Comparison of ENCODE assay signal across 8 mouse cellular contexts in genomic region chr8:84845355-84846093, GRCm38 (mm10). TPM values are rescaled to one million over a fixed set of nuclear protein-coding genes. Genes with fewer than 3 reads are reported as not detected.
A peak's percentile ranks its signal among the peaks of the same experiment; 100 is the strongest.
DNase-seq lines count a peak whose midpoint lies in the region; ATAC-seq and TF ChIP-seq lines count a peak whose summit lies in the region.

No protein-coding gene starts in this region.

- no peak for ATAC-seq in limb, embryonic 11.5 days (ENCODE audit: insufficient number of reproducible peaks, low FRiP score, low TSS enrichment, low read depth)
- no peak for ATAC-seq in midbrain, embryonic 14.5 days (ENCODE audit: low FRiP score, low TSS enrichment)

- 19% methylated on average over 12 of the region's 12 CpGs for WGBS in limb, embryonic 11.5 days
- 16% methylated on average over 12 of the region's 12 CpGs for WGBS in midbrain, embryonic 14.5 days

- DNase-seq in adrenal gland, adult (ENCODE audit: inconsistent age in 2 of 2, low spot score in 1 of 2): peak; percentile 57 to 74
- no peak for DNase-seq in adrenal gland, postnatal 4 days (ENCODE audit: low spot score in 2 of 2)
- DNase-seq in 3134 (ENCODE audit: extremely low read depth, insufficient read length, low spot score): peak; percentile 21
- peak; percentile 32 to 54 for DNase-seq in heart, postnatal 14 days
- DNase-seq in limb, embryonic 11.5 days (ENCODE audit: low spot score): peak; percentile 53
- peak; percentile 64 for DNase-seq in midbrain, embryonic 14.5 days
- no peak for DNase-seq in layer of hippocampus, adult 18-20 months (ENCODE audit: low spot score in 2 of 2)

- H3K4me3 ChIP-seq in cortical plate, adult 2 months (ENCODE audit: insufficient read depth, low read length): peak overlapping the region; percentile 86
- peak overlapping the region; percentile 99 for H3K4me3 ChIP-seq in limb, embryonic 11.5 days (ENCODE audit: low read depth, low read length)
- peak overlapping the region; percentile 97 for H3K4me3 ChIP-seq in midbrain, embryonic 14.5 days (replicated peaks; ENCODE audit: low read depth, low read length)

- peaks cover 37% of the 10 kb centered on the region for H3K36me3 ChIP-seq in limb, embryonic 11.5 days (ENCODE audit: control insufficient read depth, insufficient read depth, low read length)
- H3K36me3 ChIP-seq in midbrain, embryonic 14.5 days (ENCODE audit: control insufficient read depth, insufficient read depth, low read length): peaks cover 42% of the 10 kb centered on the region

- peak overlapping the region; percentile 98 for H3K9ac ChIP-seq in limb, embryonic 11.5 days (ENCODE audit: low read length)
- H3K9ac ChIP-seq in midbrain, embryonic 14.5 days (replicated peaks; ENCODE audit: low read length): peak overlapping the region; percentile 95

- no peaks in the 10 kb centered on the region for H3K9me3 ChIP-seq in limb, embryonic 11.5 days (ENCODE audit: control insufficient read depth, low read length)
- H3K9me3 ChIP-seq in midbrain, embryonic 14.5 days (ENCODE audit: control insufficient read depth, low read length): no peaks in the 10 kb centered on the region

- peak overlapping the region; percentile 75 for H3K4me2 ChIP-seq in limb, embryonic 11.5 days (ENCODE audit: low read depth, severe bottlenecking)
- H3K4me2 ChIP-seq in midbrain, embryonic 14.5 days (ENCODE audit: low read length): peak overlapping the region; percentile 89

- H3K4me1 ChIP-seq in cortical plate, adult 2 months (ENCODE audit: control insufficient read depth, insufficient read depth, low read length): no peaks in the 10 kb centered on the region
- H3K4me1 ChIP-seq in limb, embryonic 11.5 days (ENCODE audit: control insufficient read depth, insufficient read depth, low read length): peaks cover 15% of the 10 kb centered on the region
- H3K4me1 ChIP-seq in midbrain, embryonic 14.5 days (ENCODE audit: control insufficient read depth, insufficient read depth, low read length): peaks cover 22% of the 10 kb centered on the region

- no peak for TF ChIP-seq POLR2A in cortical plate, adult 2 months (IDR thresholded peaks at IDR 0.05; ENCODE audit: extremely low read depth, insufficient read depth, low read length)

- intact Hi-C loops in heart, postnatal 14 days (cut with DNase I): loop anchor here (2.0 kb wide), 1 partner anchor 57 kb away; no protein-coding TSS in a partner anchor

- 0 out of 2 replicates have a peak overlapping the region, but pooled peaks have one; percentile 13 for H3K27ac ChIP-seq in cortical plate, adult 2 months (ENCODE audit: insufficient read depth, low read length)
- H3K27ac ChIP-seq in limb, embryonic 11.5 days (replicated peaks; ENCODE audit: low read depth, low read length): no peak overlapping the region
- peak overlapping the region; percentile 66 for H3K27ac ChIP-seq in midbrain, embryonic 14.5 days (replicated peaks; ENCODE audit: low read depth, low read length)

- 0 out of 2 replicates have a peak, but pooled peaks have one; percentile 16 for TF ChIP-seq CTCF in cortical plate, adult 2 months (IDR thresholded peaks at IDR 0.05; ENCODE audit: extremely low read depth, insufficient read depth, low read length)

- H3K27me3 ChIP-seq in limb, embryonic 11.5 days (ENCODE audit: control insufficient read depth, insufficient read depth, low read length): no peaks in the 10 kb centered on the region
- H3K27me3 ChIP-seq in midbrain, embryonic 14.5 days (ENCODE audit: control insufficient read depth, insufficient read depth, low read length): no peaks in the 10 kb centered on the region

RNA-seq across cellular contexts. Expression of gene Calr, which starts 1.2 kb away (rescaled TPM):
- total RNA-seq in adrenal gland, postnatal 4 days (2021): 100 to 1,000 TPM; 480 to 531 TPM
- 437 and 467 TPM in 2 replicates for polyA plus RNA-seq in cortical plate, adult 2 months (2012; rRNA removed)
- 100 to 1,000 TPM; 262 to 331 TPM for total RNA-seq in heart, postnatal 14 days (2021)
- polyA plus RNA-seq in limb, embryonic 11.5 days (2014; fragmentation: Nextera tagmentation; extraction: Ambion mirVana): 854 and 918 TPM in 2 replicates
- 434 and 525 TPM in 2 replicates for polyA plus RNA-seq in midbrain, embryonic 14.5 days (2014; fragmentation: Nextera tagmentation; extraction: Ambion mirVana)
- 100 to 1,000 TPM; 506 to 521 TPM for total RNA-seq in layer of hippocampus, adult 18-20 months (2021)

RNA-seq across cellular contexts. Expression of gene Rad23a, which starts 5.1 kb away (rescaled TPM):
- total RNA-seq in adrenal gland, postnatal 4 days (2021): 10 to 100 TPM; 86.4 to 93.8 TPM
- polyA plus RNA-seq in cortical plate, adult 2 months (2012; rRNA removed): 84.7 and 85.9 TPM in 2 replicates
- total RNA-seq in heart, postnatal 14 days (2021): 10 to 100 TPM; 78.9 to 79.9 TPM
- polyA plus RNA-seq in limb, embryonic 11.5 days (2014; fragmentation: Nextera tagmentation; extraction: Ambion mirVana): 93.1 and 93.4 TPM in 2 replicates
- 83.4 and 84.3 TPM in 2 replicates for polyA plus RNA-seq in midbrain, embryonic 14.5 days (2014; fragmentation: Nextera tagmentation; extraction: Ambion mirVana)
- 10 to 100 TPM; 63.8 to 77.0 TPM for total RNA-seq in layer of hippocampus, adult 18-20 months (2021)

RNA-seq across cellular contexts. Expression of gene Farsa, which starts 11.3 kb away (rescaled TPM):
- total RNA-seq in adrenal gland, postnatal 4 days (2021): 10 to 100 TPM; 61.0 to 63.6 TPM
- 58.7 and 60.4 TPM in 2 replicates for polyA plus RNA-seq in cortical plate, adult 2 months (2012; rRNA removed)
- 10 to 100 TPM; 23.7 to 27.8 TPM for total RNA-seq in heart, postnatal 14 days (2021)
- polyA plus RNA-seq in limb, embryonic 11.5 days (2014; fragmentation: Nextera tagmentation; extraction: Ambion mirVana): 99.9 and 105 TPM in 2 replicates
- polyA plus RNA-seq in midbrain, embryonic 14.5 days (2014; fragmentation: Nextera tagmentation; extraction: Ambion mirVana): 95.6 and 111 TPM in 2 replicates
- 10 to 100 TPM; 48.8 to 50.1 TPM for total RNA-seq in layer of hippocampus, adult 18-20 months (2021)

RNA-seq across cellular contexts. Expression of gene Gadd45gip1, which starts 14.2 kb away (rescaled TPM):
- 10 to 100 TPM; 46.9 to 48.0 TPM for total RNA-seq in adrenal gland, postnatal 4 days (2021)
- 26.0 and 31.2 TPM in 2 replicates for polyA plus RNA-seq in cortical plate, adult 2 months (2012; rRNA removed)
- total RNA-seq in heart, postnatal 14 days (2021): 10 to 100 TPM; 23.0 to 25.0 TPM
- 45.0 and 46.7 TPM in 2 replicates for polyA plus RNA-seq in limb, embryonic 11.5 days (2014; fragmentation: Nextera tagmentation; extraction: Ambion mirVana)
- 32.7 and 35.8 TPM in 2 replicates for polyA plus RNA-seq in midbrain, embryonic 14.5 days (2014; fragmentation: Nextera tagmentation; extraction: Ambion mirVana)
- total RNA-seq in layer of hippocampus, adult 18-20 months (2021): 10 to 100 TPM; 27.3 to 27.4 TPM

RNA-seq across cellular contexts. Expression of gene Dand5, which starts 22.9 kb away (rescaled TPM):
- total RNA-seq in adrenal gland, postnatal 4 days (2021): 1 to 10 TPM; 5.7 to 6.7 TPM
- 14.9 and 16.0 TPM in 2 replicates for polyA plus RNA-seq in cortical plate, adult 2 months (2012; rRNA removed)
- total RNA-seq in heart, postnatal 14 days (2021): 1 to 10 TPM; 6.1 to 6.4 TPM
- 3.6 and 3.9 TPM in 2 replicates for polyA plus RNA-seq in limb, embryonic 11.5 days (2014; fragmentation: Nextera tagmentation; extraction: Ambion mirVana)
- polyA plus RNA-seq in midbrain, embryonic 14.5 days (2014; fragmentation: Nextera tagmentation; extraction: Ambion mirVana): 9.9 and 12.7 TPM in 2 replicates
- total RNA-seq in layer of hippocampus, adult 18-20 months (2021): 10 to 100 TPM; 10.7 to 10.9 TPM

Comparison
In these comparisons a context has a peak if more than half of its experiments do, and no peak if none do; other contexts are left out.
1. DNase-seq: peak in adrenal gland, adult (2 of 2), 3134 (single experiment), heart, postnatal 14 days (2 of 2), limb, embryonic 11.5 days (single experiment) and midbrain, embryonic 14.5 days (single experiment); none in adrenal gland, postnatal 4 days (0 of 2) and layer of hippocampus, adult 18-20 months (0 of 2).
2. Peak in every context shown above with its lines, with median percentiles within 50 percentile points of each other: H3K4me3 ChIP-seq.